Mouse (Mus musculus): ENCODE measurements around the gene Spon1. TPM values are rescaled to one million over a fixed set of nuclear protein-coding genes. Genes with fewer than 3 reads are reported as not detected.
A peak's percentile ranks its signal among the peaks of the same experiment; 100 is the strongest.

Gene Spon1
- polyA plus RNA-seq, 1 experiment from 2014 or later, result 3.1 TPM

- TF ChIP-seq EP300 (optimal IDR thresholded peaks at IDR 0.05), result no peak
- TF ChIP-seq CTCF (IDR thresholded peaks at IDR 0.05; ENCODE audit: low read depth), result no peak
- no peak overlapping the region for H3K4me2 ChIP-seq (replicated peaks; ENCODE audit: low read depth)
- no peak overlapping the region for H3K4me3 ChIP-seq (ENCODE audit: low read depth, low read length)
- H3K27me3 ChIP-seq (ENCODE audit: control insufficient read depth, insufficient read depth, low read length), result no peaks in the 10 kb centered on the region
- H3K27ac ChIP-seq (replicated peaks), result no peak overlapping the region
- H3K36me3 ChIP-seq (ENCODE audit: control insufficient read depth, insufficient read depth, low read length), result no peaks in the 10 kb centered on the region
- H3K9ac ChIP-seq (ENCODE audit: low read length), result no peak overlapping the region
- 0 out of 2 replicates have a peak, but pooled peaks cover 5% of the 10 kb centered on the region for H3K4me1 ChIP-seq (replicated peaks; ENCODE audit: control insufficient read depth, insufficient read depth)
- no peak for DNase-seq (ENCODE audit: low spot score)
- WGBS, result 48% methylated on average over 2 of the region's 2 CpGs
- 0 out of 2 replicates have a peak, but pooled peaks have one; percentile 43 for ATAC-seq (ENCODE audit: low FRiP score, low TSS enrichment)
- H3K9me3 ChIP-seq (ENCODE audit: control insufficient read depth, low read length), result no peaks in the 10 kb centered on the region
These were observed 54.4 kb downstream of the Spon1 start for GRCm38 (mm10) chr7:113820213-113820612.

DNA sequence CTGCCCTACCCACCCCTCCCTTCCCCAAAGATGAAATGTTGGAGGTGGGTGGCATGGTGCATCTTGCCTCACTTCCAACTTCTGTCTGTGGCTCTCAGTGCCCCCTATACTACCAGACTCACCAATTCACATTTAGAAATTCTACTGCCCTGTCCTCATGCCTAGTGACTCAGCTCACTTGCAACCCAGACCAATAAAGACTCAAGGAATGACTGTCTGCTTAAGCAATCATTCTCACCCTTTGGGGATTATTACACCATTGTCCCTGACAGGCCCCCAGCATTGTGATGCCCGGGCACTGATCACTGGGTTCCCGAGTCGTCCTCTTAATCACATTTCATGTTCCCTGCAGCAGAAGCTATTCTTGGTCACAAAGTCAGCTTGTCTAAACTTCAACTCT lies 57.2 kb downstream of the Spon1 start:
- DNase-seq (ENCODE audit: low spot score) (no peak), ATAC-seq (ENCODE audit: low FRiP score, low TSS enrichment) (no peak)
- Histone ChIP-seq H3K9me3 (ENCODE audit: control insufficient read depth, low read length) (no peaks in the 10 kb centered on the region), H3K36me3 (ENCODE audit: control insufficient read depth, insufficient read depth, low read length) (no peaks in the 10 kb centered on the region), H3K27me3 (ENCODE audit: control insufficient read depth, insufficient read depth, low read length) (no peaks in the 10 kb centered on the region), H3K27ac (replicated peaks) (no peak overlapping the region), H3K4me2 (replicated peaks; ENCODE audit: low read depth) (no peak overlapping the region), H3K4me3 (ENCODE audit: low read depth, low read length) (no peak overlapping the region), H3K4me1 (replicated peaks; ENCODE audit: control insufficient read depth, insufficient read depth) (0 out of 2 replicates have a peak, but pooled peaks cover 3% of the 10 kb centered on the region), H3K9ac (ENCODE audit: low read length) (no peak overlapping the region)
- 55% methylated on average over 3 of the region's 3 CpGs for WGBS
- TF ChIP-seq CTCF (IDR thresholded peaks at IDR 0.05; ENCODE audit: low read depth) (no peak), EP300 (optimal IDR thresholded peaks at IDR 0.05) (no peak)

DNA sequence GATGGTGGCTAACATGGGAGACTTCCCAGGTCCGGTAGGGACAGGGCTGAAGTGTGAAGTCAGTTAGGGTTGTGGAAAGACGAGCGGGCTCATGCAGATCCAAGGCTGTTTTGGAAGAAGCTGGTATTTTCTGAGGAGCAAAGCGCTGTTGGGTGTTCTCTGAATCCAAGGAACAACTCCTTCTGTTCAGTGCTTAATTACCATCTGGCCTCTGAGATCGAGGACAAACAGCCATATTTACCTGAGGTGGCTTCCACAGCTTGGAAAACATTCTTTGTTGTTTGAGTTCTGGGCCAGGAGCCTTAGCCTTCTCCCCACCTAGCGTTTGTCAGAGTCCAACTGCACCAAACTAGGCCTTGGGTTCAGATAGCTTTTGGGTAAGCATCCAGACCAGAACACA lies 58.9 kb downstream of the Spon1 start:
- no peaks in the 10 kb centered on the region for H3K4me1 ChIP-seq (replicated peaks; ENCODE audit: control insufficient read depth, insufficient read depth)
- H3K27me3 ChIP-seq (ENCODE audit: control insufficient read depth, insufficient read depth, low read length), result no peaks in the 10 kb centered on the region
- no peaks in the 10 kb centered on the region for H3K9me3 ChIP-seq (ENCODE audit: control insufficient read depth, low read length)
- ATAC-seq (ENCODE audit: low FRiP score, low TSS enrichment) (no peak), DNase-seq (ENCODE audit: low spot score) (no peak)
- no peaks in the 10 kb centered on the region for H3K36me3 ChIP-seq (ENCODE audit: control insufficient read depth, insufficient read depth, low read length)
- no peak overlapping the region for H3K27ac ChIP-seq (replicated peaks)
- no peak overlapping the region for H3K4me3 ChIP-seq (ENCODE audit: low read depth, low read length)
- TF ChIP-seq CTCF (IDR thresholded peaks at IDR 0.05; ENCODE audit: low read depth) (no peak), EP300 (optimal IDR thresholded peaks at IDR 0.05) (no peak)
- 87% methylated on average over 6 of the region's 6 CpGs for WGBS
- no peak overlapping the region for H3K4me2 ChIP-seq (replicated peaks; ENCODE audit: low read depth)
- no peak overlapping the region for H3K9ac ChIP-seq (ENCODE audit: low read length)

GRCm38 (mm10) chr7:113825498-113826205 lies 59.9 kb downstream of the Spon1 start:
- H3K9me3 ChIP-seq (ENCODE audit: control insufficient read depth, low read length), result no peaks in the 10 kb centered on the region
- 58% methylated on average over 5 of the region's 5 CpGs for WGBS
- H3K27me3 ChIP-seq (ENCODE audit: control insufficient read depth, insufficient read depth, low read length), result no peaks in the 10 kb centered on the region
- TF ChIP-seq CTCF (IDR thresholded peaks at IDR 0.05; ENCODE audit: low read depth), result no peak
- no peak for TF ChIP-seq EP300 (optimal IDR thresholded peaks at IDR 0.05)
- no peaks in the 10 kb centered on the region for H3K4me1 ChIP-seq (replicated peaks; ENCODE audit: control insufficient read depth, insufficient read depth)
- no peak overlapping the region for H3K4me3 ChIP-seq (ENCODE audit: low read depth, low read length)
- H3K27ac ChIP-seq (replicated peaks), result no peak overlapping the region
- no peaks in the 10 kb centered on the region for H3K36me3 ChIP-seq (ENCODE audit: control insufficient read depth, insufficient read depth, low read length)
- no peak overlapping the region for H3K9ac ChIP-seq (ENCODE audit: low read length)
- DNase-seq (ENCODE audit: low spot score) (no peak), ATAC-seq (ENCODE audit: low FRiP score, low TSS enrichment) (0 out of 2 replicates have a peak, but pooled peaks have one; percentile 57)
- H3K4me2 ChIP-seq (replicated peaks; ENCODE audit: low read depth), result no peak overlapping the region

DNA sequence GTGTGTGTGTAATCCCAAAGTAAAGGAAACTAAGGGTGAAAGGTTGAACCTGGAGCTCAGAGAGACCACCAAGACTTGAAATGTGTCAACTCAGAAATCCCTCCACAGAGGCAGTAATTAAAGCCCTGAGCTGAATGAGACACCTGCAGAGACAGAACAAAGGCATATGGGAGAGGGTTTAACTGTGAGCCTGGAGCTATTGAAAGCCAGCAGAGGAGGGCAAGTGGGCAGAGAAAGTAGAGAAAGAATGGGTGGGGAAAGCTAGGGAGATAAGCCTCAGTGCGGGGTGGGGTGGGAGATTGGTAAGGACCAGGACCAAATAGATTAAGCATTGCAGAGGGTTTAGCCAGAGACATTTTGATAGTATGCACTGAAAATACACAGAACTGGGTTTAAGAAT lies 60.7 kb downstream of the Spon1 start:
- no peak for DNase-seq (ENCODE audit: low spot score)
- H3K4me2 ChIP-seq (replicated peaks; ENCODE audit: low read depth), result no peak overlapping the region
- TF ChIP-seq CTCF (IDR thresholded peaks at IDR 0.05; ENCODE audit: low read depth) (no peak), EP300 (optimal IDR thresholded peaks at IDR 0.05) (no peak)
- no peaks in the 10 kb centered on the region for H3K4me1 ChIP-seq (replicated peaks; ENCODE audit: control insufficient read depth, insufficient read depth)
- no peaks in the 10 kb centered on the region for H3K36me3 ChIP-seq (ENCODE audit: control insufficient read depth, insufficient read depth, low read length)
- WGBS, result 33% methylated on average over 1 of the region's 1 CpGs
- H3K27ac ChIP-seq (replicated peaks), result no peak overlapping the region
- no peaks in the 10 kb centered on the region for H3K27me3 ChIP-seq (ENCODE audit: control insufficient read depth, insufficient read depth, low read length)
- H3K9ac ChIP-seq (ENCODE audit: low read length), result no peak overlapping the region
- no peak overlapping the region for H3K4me3 ChIP-seq (ENCODE audit: low read depth, low read length)
- no peaks in the 10 kb centered on the region for H3K9me3 ChIP-seq (ENCODE audit: control insufficient read depth, low read length)
- no peak for ATAC-seq (ENCODE audit: low FRiP score, low TSS enrichment)

DNA sequence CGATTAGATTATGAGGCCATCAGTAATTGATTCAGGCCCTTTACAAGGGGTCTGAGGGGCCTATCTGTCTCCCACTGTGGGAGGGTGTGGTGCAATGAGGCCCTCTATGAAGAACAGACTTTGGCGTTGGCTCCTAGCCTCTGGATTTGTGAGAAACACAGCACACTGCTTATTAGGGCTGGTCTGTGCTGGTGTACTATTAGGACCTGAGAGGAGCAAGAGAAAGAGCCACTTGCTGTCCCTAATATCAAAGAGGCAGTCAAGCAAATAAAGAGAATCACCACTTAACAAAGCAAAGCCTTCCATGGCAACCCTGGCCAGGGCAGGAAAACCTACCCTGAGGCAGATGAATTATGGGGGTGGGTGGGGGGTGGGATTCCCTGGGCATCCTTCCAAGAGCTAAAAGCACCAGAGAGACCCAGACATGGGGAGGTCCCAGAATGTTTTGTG lies 62.3 kb downstream of the Spon1 start:
- no peak for ATAC-seq (ENCODE audit: low FRiP score, low TSS enrichment)

More for the DNA sequence above, 62.3 kb downstream of the Spon1 start:
- H3K27me3 ChIP-seq (ENCODE audit: control insufficient read depth, insufficient read depth, low read length), result no peaks in the 10 kb centered on the region
- no peak overlapping the region for H3K4me2 ChIP-seq (replicated peaks; ENCODE audit: low read depth)
- no peaks in the 10 kb centered on the region for H3K9me3 ChIP-seq (ENCODE audit: control insufficient read depth, low read length)
- no peak overlapping the region for H3K27ac ChIP-seq (replicated peaks)
- WGBS, result 65% methylated on average over 2 of the region's 2 CpGs
- H3K4me1 ChIP-seq (replicated peaks; ENCODE audit: control insufficient read depth, insufficient read depth), result no peaks in the 10 kb centered on the region
- TF ChIP-seq CTCF (IDR thresholded peaks at IDR 0.05; ENCODE audit: low read depth) (no peak), EP300 (optimal IDR thresholded peaks at IDR 0.05) (no peak)
- DNase-seq (ENCODE audit: low spot score), result no peak
- no peaks in the 10 kb centered on the region for H3K36me3 ChIP-seq (ENCODE audit: control insufficient read depth, insufficient read depth, low read length)
- no peak overlapping the region for H3K4me3 ChIP-seq (ENCODE audit: low read depth, low read length)
- no peak overlapping the region for H3K9ac ChIP-seq (ENCODE audit: low read length)
